Mouse (Mus musculus): ENCODE measurements around the gene Crmp1. TPM values are rescaled to one million over a fixed set of nuclear protein-coding genes. Genes with fewer than 3 reads are reported as not detected.

Gene Crmp1
- polyA plus RNA-seq, 1 experiment = 207 TPM

- H3K27ac ChIP-seq (ENCODE audit: insufficient read depth, low read length) = no peak overlapping the region
- H3K4me3 ChIP-seq (replicated peaks; ENCODE audit: insufficient read depth, low read depth, low read length) = no peak overlapping the region
- DNase-seq = no peak
- no peaks in the 10 kb centered on the region for H3K27me3 ChIP-seq (ENCODE audit: control insufficient read depth, insufficient read depth, low read length)
- 47% methylated on average over 2 of the region's 2 CpGs for WGBS
- no peaks in the 10 kb centered on the region for H3K4me1 ChIP-seq (ENCODE audit: control insufficient read depth, insufficient read depth, low read length)
- TF ChIP-seq CTCF (IDR thresholded peaks at IDR 0.05; ENCODE audit: borderline replicate concordance, insufficient read depth, low read depth, low read length) (no peak), POLR2A (IDR thresholded peaks at IDR 0.05; ENCODE audit: borderline replicate concordance, insufficient read depth, low read length) (no peak)
Measured at GRCm38 (mm10) chr5:37206364-37206763, 35.4 kb upstream of the Crmp1 start.

- TF ChIP-seq POLR2A (IDR thresholded peaks at IDR 0.05; ENCODE audit: borderline replicate concordance, insufficient read depth, low read length) (no peak), CTCF (IDR thresholded peaks at IDR 0.05; ENCODE audit: borderline replicate concordance, insufficient read depth, low read depth, low read length) (no peak)
- Histone ChIP-seq H3K27ac (ENCODE audit: insufficient read depth, low read length) (no peak overlapping the region), H3K4me1 (ENCODE audit: control insufficient read depth, insufficient read depth, low read length) (peaks cover 8% of the 10 kb centered on the region; the same call in 1 of the 2 replicates), H3K27me3 (ENCODE audit: control insufficient read depth, insufficient read depth, low read length) (no peaks in the 10 kb centered on the region), H3K4me3 (replicated peaks; ENCODE audit: insufficient read depth, low read depth, low read length) (no peak overlapping the region)
- DNase-seq = no peak
- 47% methylated on average over 9 of the region's 9 CpGs for WGBS
Measured at GRCm38 (mm10) chr5:37212938-37213708, 28.6 kb upstream of the Crmp1 start.

GRCm38 (mm10) chr5:37213709-37214103, 28.0 kb upstream of the Crmp1 start:
- DNase-seq = no peak
- no peak for TF ChIP-seq CTCF (IDR thresholded peaks at IDR 0.05; ENCODE audit: borderline replicate concordance, insufficient read depth, low read depth, low read length)
- no peak for TF ChIP-seq POLR2A (IDR thresholded peaks at IDR 0.05; ENCODE audit: borderline replicate concordance, insufficient read depth, low read length)
- H3K27ac ChIP-seq (ENCODE audit: insufficient read depth, low read length) = no peak overlapping the region
- H3K4me1 ChIP-seq (ENCODE audit: control insufficient read depth, insufficient read depth, low read length) = peaks cover 8% of the 10 kb centered on the region; the same call in 1 of the 2 replicates
- H3K27me3 ChIP-seq (ENCODE audit: control insufficient read depth, insufficient read depth, low read length) = no peaks in the 10 kb centered on the region
- no peak overlapping the region for H3K4me3 ChIP-seq (replicated peaks; ENCODE audit: insufficient read depth, low read depth, low read length)
- WGBS = 48% methylated on average over 4 of the region's 4 CpGs

DNA sequence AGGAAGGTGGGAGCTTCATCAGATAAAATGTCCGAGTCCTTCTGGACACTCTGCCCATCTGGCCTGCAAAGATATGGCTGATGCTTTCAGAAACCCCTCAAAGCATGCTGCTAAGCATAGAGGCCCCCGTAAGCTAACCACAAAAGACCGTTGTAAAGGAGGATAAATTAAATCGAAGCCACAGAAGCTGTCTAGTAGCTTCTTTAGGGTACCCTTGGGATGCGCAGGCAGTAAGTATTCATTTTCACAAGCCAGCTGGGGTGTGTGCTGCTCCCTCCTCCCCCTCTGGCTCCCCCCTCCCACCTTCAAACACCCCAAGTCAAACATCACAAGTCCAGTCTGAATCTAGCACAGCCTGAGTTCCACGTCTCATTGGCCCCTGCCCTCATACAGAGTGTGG, 27.1 kb upstream of the Crmp1 start:
- Histone ChIP-seq H3K4me1 (ENCODE audit: control insufficient read depth, insufficient read depth, low read length) (peaks cover 8% of the 10 kb centered on the region; the same call in 1 of the 2 replicates), H3K4me3 (replicated peaks; ENCODE audit: insufficient read depth, low read depth, low read length) (no peak overlapping the region), H3K27ac (ENCODE audit: insufficient read depth, low read length) (no peak overlapping the region), H3K27me3 (ENCODE audit: control insufficient read depth, insufficient read depth, low read length) (no peaks in the 10 kb centered on the region)
- no peak for TF ChIP-seq POLR2A (IDR thresholded peaks at IDR 0.05; ENCODE audit: borderline replicate concordance, insufficient read depth, low read length)
- no peak for TF ChIP-seq CTCF (IDR thresholded peaks at IDR 0.05; ENCODE audit: borderline replicate concordance, insufficient read depth, low read depth, low read length)
- WGBS = 96% methylated on average over 6 of the region's 6 CpGs
- DNase-seq = no peak

GRCm38 (mm10) chr5:37215276-37215675, 26.5 kb upstream of the Crmp1 start:
- Histone ChIP-seq H3K27me3 (ENCODE audit: control insufficient read depth, insufficient read depth, low read length) (no peaks in the 10 kb centered on the region), H3K27ac (ENCODE audit: insufficient read depth, low read length) (no peak overlapping the region), H3K4me1 (ENCODE audit: control insufficient read depth, insufficient read depth, low read length) (peaks cover 8% of the 10 kb centered on the region; the same call in 1 of the 2 replicates), H3K4me3 (replicated peaks; ENCODE audit: insufficient read depth, low read depth, low read length) (no peak overlapping the region)
- no peak for TF ChIP-seq POLR2A (IDR thresholded peaks at IDR 0.05; ENCODE audit: borderline replicate concordance, insufficient read depth, low read length)
- TF ChIP-seq CTCF (IDR thresholded peaks at IDR 0.05; ENCODE audit: borderline replicate concordance, insufficient read depth, low read depth, low read length) = no peak
- WGBS = 76% methylated on average over 7 of the region's 7 CpGs
- no peak for DNase-seq

GRCm38 (mm10) chr5:37219615-37220014, 22.1 kb upstream of the Crmp1 start:
- WGBS = 42% methylated on average over 5 of the region's 5 CpGs

DNA sequence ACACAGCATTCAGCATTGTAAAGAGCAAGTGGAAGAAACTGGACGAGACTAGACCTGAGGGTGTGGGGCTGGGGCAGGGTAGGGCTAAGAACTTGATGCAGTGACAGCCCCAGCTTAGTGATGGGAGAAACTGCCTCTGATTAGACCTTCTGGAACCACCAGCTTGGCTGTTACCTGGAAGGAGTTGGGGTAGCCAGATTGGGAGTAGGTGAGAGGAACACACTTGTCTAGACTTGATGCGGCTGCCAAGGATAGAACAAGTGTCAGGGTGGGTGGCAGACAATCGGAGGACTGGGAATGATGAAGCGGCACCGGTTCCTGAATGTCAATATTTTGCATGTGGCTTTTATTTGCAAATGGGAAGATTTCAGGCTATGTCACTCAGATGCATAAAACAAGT, 21.2 kb upstream of the Crmp1 start:
- 92% methylated on average over 5 of the region's 5 CpGs for WGBS
- DNase-seq = no peak
- H3K27me3 ChIP-seq (ENCODE audit: control insufficient read depth, insufficient read depth, low read length) = no peaks in the 10 kb centered on the region
- H3K27ac ChIP-seq (ENCODE audit: insufficient read depth, low read length) = no peak overlapping the region
- H3K4me1 ChIP-seq (ENCODE audit: control insufficient read depth, insufficient read depth, low read length) = no peaks in the 10 kb centered on the region
- no peak overlapping the region for H3K4me3 ChIP-seq (replicated peaks; ENCODE audit: insufficient read depth, low read depth, low read length)
- TF ChIP-seq POLR2A (IDR thresholded peaks at IDR 0.05; ENCODE audit: borderline replicate concordance, insufficient read depth, low read length) = no peak
- TF ChIP-seq CTCF (IDR thresholded peaks at IDR 0.05; ENCODE audit: borderline replicate concordance, insufficient read depth, low read depth, low read length) = no peak

More at GRCm38 (mm10) chr5:37219615-37220014, 22.1 kb upstream of the Crmp1 start:
- TF ChIP-seq CTCF (IDR thresholded peaks at IDR 0.05; ENCODE audit: borderline replicate concordance, insufficient read depth, low read depth, low read length) (no peak), POLR2A (IDR thresholded peaks at IDR 0.05; ENCODE audit: borderline replicate concordance, insufficient read depth, low read length) (no peak)
- Histone ChIP-seq H3K27ac (ENCODE audit: insufficient read depth, low read length) (no peak overlapping the region), H3K27me3 (ENCODE audit: control insufficient read depth, insufficient read depth, low read length) (no peaks in the 10 kb centered on the region), H3K4me3 (replicated peaks; ENCODE audit: insufficient read depth, low read depth, low read length) (no peak overlapping the region), H3K4me1 (ENCODE audit: control insufficient read depth, insufficient read depth, low read length) (no peaks in the 10 kb centered on the region)
- DNase-seq = no peak

- no peak for DNase-seq
- H3K27ac ChIP-seq (ENCODE audit: insufficient read depth, low read length) = no peak overlapping the region
- no peaks in the 10 kb centered on the region for H3K4me1 ChIP-seq (ENCODE audit: control insufficient read depth, insufficient read depth, low read length)
- no peaks in the 10 kb centered on the region for H3K27me3 ChIP-seq (ENCODE audit: control insufficient read depth, insufficient read depth, low read length)
- H3K4me3 ChIP-seq (replicated peaks; ENCODE audit: insufficient read depth, low read depth, low read length) = no peak overlapping the region
- WGBS = 75% methylated on average over 6 of the region's 6 CpGs
- TF ChIP-seq POLR2A (IDR thresholded peaks at IDR 0.05; ENCODE audit: borderline replicate concordance, insufficient read depth, low read length) = no peak
- no peak for TF ChIP-seq CTCF (IDR thresholded peaks at IDR 0.05; ENCODE audit: borderline replicate concordance, insufficient read depth, low read depth, low read length)
Measured at GRCm38 (mm10) chr5:37221563-37221962, 20.2 kb upstream of the Crmp1 start.
